Mouse (Mus musculus) testis, adult 2 months (tissue): ENCODE measurements at regions not wholly inside any gene's neighbourhood (a gene's known extent, or its start where the extent isn't known, plus 50 kb on each side); places are given as distances from the start of the nearest gene placed in this dataset.

Experiments used
- CTCF ChIP-seq: fragments of 200-500 bp; IDR thresholded peaks from 2 replicates; pipeline ENCODE4 v1.5.1; 2012; ENCODE audit warnings: low read depth, mild to moderate bottlenecking, inconsistent platforms, low read length, moderate library complexity; ENCODE audit not compliant: control insufficient read depth, insufficient read depth, insufficient replicate concordance
- POLR2A ChIP-seq: fragments of 200-500 bp; IDR thresholded peaks from 2 replicates; pipeline ENCODE4 v1.6.1; 2012; ENCODE audit warnings: low read depth, mild to moderate bottlenecking, inconsistent platforms, low read length, moderate library complexity; ENCODE audit not compliant: control insufficient read depth

DNA sequence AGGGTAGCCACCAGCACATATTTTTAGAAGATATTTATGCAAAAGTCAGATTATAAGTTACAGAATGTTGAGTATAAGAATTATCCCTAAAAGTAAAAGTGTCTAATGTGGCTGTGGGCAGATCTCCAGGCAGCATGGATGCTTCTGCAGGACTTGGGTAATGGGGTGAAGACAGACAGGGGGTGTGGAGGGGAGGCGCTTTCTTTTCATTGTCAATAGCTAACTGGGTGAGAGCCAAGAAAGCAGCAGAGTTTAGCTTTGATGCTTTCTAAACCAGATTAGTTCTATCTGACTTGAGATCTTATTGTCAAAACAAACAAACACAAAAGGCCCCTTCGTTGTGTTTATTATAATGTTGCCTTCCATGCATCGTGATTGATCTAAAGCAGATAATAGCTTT lies 95.7 kb downstream of the Ankrd50 start:
- no peak for TF ChIP-seq CTCF
- TF ChIP-seq POLR2A, result no peak
